Mouse (Mus musculus) bone marrow, adult 2 months (tissue): ENCODE results near the gene Zbtb7a. TPM values are rescaled to one million over a fixed set of nuclear protein-coding genes. Genes with fewer than 3 reads are reported as not detected.

ENCODE experiments used
- H3K27ac ChIP-seq: fragments of 200-500 bp; 2 replicates; pipeline ENCODE4 v1.5.1; 2012; ENCODE audit warnings: low read depth, mild to moderate bottlenecking, control low read depth, inconsistent platforms, low read length; ENCODE audit not compliant: control insufficient read depth, poor library complexity, insufficient read depth
- H3K4me1 ChIP-seq: fragments of 200-500 bp; 2 replicates; pipeline ENCODE4 v1.6.1; 2011; ENCODE audit warnings: low read length; ENCODE audit not compliant: control insufficient read depth, insufficient read depth
- H3K4me3 ChIP-seq: fragments of 200-500 bp; replicated peaks from 2 replicates; pipeline ENCODE3; 2011; ENCODE audit warnings: mild to moderate bottlenecking, low read depth, low read length, control low read depth; ENCODE audit not compliant: control insufficient read depth
- CTCF ChIP-seq: fragments of 200-500 bp; IDR thresholded peaks from 2 replicates; pipeline ENCODE4 v1.5.1; 2011; ENCODE audit warnings: low read length, control low read depth; ENCODE audit not compliant: control insufficient read depth, insufficient read depth
- POLR2A ChIP-seq: fragments of 200-500 bp; IDR thresholded peaks from 2 replicates; pipeline ENCODE4 v1.6.1; 2011; ENCODE audit warnings: low read depth, mild to moderate bottlenecking, control low read depth, low read length, borderline replicate concordance; ENCODE audit not compliant: control insufficient read depth
- WGBS: fragments of 180-500 bp; shearing (Covaris S2); methylation state at CpG from one replicate; pipeline ENCODE4 v1.1.7; 2018; 5-methylcytosine and 5-hydroxymethylcytosine counted together
- polyA plus RNA-seq: library from polyadenylated mRNA; stranded (reverse); fragments of >200 nt; gene quantifications from 2 replicates; pipeline ENCODE4 v1.2.4, GENCODE M21; 2011; ENCODE audit warnings: low replicate concordance; ENCODE audit not compliant: missing spikeins, insufficient read depth, insufficient read length

Gene Zbtb7a
- polyA plus RNA-seq, 1 experiment: 28.2 TPM

DNA sequence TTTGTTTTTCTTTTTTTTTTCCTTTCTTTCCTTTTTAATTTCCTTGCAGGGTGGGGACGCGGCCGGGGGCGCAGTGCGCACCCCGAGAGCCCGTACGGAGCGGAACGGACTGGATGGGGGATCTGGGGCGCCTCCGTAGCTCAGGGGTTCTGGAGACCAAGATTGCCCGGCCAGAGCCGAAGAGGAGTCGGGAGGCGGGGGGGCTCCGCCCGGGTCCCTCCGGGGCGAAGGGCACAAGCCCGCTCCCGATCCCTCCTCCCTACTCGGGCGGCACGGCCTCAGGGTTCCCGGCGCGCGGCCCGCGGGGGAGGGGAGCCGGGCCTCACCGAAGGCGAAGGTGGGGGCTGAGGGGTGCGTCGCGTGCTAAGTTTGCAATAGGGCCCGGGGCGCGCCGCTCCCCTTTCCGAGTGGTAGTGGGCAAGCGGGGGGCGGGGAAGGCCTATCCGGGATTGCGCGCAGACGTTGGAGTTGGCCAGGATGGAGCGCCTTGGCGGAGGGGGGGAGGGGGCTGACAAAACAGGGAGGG is 1.7 kb downstream of the Zbtb7a start:
- H3K27ac ChIP-seq: peak overlapping the region; percentile 99
- H3K4me1 ChIP-seq: peaks cover 12% of the 10 kb centered on the region
- H3K4me3 ChIP-seq: peak overlapping the region; percentile 83
- TF ChIP-seq POLR2A: no peak
- TF ChIP-seq CTCF: no peak
- WGBS: 1% methylated on average over 49 of the region's 50 CpGs

DNA sequence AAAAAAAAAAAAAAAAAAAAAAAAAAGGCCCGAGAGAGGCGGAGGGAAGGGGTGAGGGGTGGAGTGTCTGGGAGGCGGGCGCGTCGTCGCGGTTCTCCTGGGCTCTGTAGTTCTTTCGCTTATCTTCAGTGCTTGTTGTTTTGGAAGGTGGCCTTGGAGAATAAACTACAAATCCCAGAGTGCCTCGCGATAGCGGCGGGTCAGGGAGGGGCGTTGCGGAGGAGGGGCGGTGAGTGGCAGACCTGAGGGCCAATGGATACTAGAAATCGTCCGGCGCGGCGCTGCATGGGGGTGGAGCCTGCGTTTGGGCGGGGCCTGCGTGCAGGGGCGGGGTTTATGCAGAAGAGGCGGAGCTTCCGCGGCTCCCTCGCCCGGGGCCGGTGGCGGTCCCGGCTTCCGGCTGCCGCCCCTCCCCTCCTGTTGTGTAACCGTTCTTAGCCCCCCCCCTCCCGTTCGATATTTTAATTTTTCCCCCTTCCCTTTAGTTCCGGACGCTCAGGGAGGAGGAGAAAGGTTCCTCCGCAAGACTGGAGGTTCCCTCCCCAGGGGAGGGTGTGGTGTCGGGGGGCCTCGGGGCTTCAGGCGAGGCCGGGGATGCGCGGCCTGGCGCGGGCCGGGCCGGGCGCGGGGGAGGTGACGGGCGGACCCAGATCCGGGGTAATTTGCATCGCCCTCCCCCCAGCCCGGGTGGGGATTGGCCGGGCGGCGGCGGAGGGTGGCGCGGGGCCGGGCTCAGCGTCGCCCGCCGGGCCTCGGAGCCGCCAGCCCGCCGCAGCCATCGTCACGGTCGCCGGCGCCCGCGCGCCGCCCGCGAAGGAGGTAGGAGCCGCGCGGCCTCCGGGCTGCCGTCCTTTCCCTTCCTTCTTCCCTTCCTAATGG is 2.5 kb downstream of the Zbtb7a start:
- under 1% methylated on average over 81 of the region's 89 CpGs for WGBS

DNA sequence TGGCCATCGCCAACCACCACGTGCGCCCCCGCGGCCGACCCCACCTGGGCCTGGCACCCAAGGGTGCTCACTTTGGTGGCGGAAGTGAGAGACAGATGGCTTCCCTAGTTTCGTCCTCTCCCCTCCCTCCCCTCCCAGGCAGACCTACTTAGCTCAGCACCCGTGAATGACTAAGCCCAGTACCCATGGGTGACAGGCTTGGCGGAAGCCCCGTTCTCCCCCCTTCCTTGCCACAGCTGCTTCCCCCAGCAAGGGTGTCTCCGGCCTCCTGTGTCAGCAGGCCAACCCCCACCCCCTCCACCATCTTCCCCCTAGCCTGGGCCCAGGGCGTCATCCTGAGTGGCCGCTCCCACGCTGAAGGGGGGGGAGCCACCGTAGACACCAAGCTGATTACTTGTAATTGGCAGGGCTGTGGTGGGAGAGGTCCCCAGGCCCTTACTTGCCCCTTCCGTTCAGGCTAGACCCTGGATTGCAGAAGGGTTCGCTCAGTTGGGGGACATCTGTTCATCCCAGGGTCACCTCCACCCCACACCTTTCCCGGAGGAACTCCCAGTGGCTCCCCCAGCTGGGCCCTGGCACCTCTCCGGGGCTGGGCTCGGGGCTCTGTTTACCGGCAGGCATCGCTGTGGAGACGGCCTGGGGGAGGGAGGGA is 3.2 kb downstream of the Zbtb7a start:
- under 1% methylated on average over 24 of the region's 24 CpGs for WGBS
- H3K4me3 ChIP-seq: peak overlapping the region; percentile 67
- peak overlapping the region; percentile 94 for H3K27ac ChIP-seq
- peaks cover 14% of the 10 kb centered on the region for H3K4me1 ChIP-seq
- TF ChIP-seq CTCF: no peak
- TF ChIP-seq POLR2A: no peak

More for the DNA sequence above, 2.5 kb downstream of the Zbtb7a start:
- TF ChIP-seq CTCF (no peak), POLR2A (no peak)
- Histone ChIP-seq H3K27ac (peak overlapping the region; percentile 94), H3K4me1 (peaks cover 14% of the 10 kb centered on the region), H3K4me3 (peak overlapping the region; percentile 83)

DNA sequence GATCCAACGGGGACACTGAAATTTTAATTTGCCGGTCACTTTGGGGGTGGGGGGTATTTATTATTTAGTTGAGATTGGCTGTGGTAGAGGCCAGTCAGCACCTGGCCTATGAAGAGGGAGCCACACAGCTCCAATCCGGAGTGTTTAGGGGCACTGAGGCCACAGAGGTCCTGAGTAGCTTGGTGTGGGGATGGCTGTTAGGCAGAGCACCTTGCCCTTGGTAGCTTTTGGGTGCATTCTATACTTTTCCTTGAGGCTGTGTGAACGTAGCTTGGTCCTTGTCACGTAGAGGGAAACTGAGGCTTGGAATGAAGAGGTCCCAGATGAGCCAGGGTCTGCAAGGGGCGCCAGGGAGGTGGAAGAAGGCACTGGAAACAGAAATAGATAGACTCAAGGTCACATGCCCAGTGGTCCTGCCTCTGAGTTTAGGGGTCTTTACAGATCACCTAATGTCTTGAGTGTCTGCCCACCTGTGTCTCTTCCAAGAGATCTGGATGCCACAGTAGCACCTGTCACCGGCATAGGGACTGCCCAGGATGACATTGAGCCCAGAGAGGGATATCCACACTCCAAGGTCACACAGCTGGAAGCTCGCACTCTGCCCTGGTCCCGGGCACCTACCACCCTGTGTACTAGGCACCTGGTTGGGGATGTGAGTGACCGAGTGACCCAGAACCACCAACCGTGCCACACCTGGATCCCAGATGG is 4.0 kb downstream of the Zbtb7a start:
- 47% methylated on average over 11 of the region's 11 CpGs for WGBS
- H3K4me3 ChIP-seq: peak overlapping the region; percentile 67
- H3K27ac ChIP-seq: peak overlapping the region; percentile 29; the same call in 1 of the 2 replicates
- H3K4me1 ChIP-seq: peaks cover 14% of the 10 kb centered on the region
- TF ChIP-seq CTCF (no peak), POLR2A (no peak)

DNA sequence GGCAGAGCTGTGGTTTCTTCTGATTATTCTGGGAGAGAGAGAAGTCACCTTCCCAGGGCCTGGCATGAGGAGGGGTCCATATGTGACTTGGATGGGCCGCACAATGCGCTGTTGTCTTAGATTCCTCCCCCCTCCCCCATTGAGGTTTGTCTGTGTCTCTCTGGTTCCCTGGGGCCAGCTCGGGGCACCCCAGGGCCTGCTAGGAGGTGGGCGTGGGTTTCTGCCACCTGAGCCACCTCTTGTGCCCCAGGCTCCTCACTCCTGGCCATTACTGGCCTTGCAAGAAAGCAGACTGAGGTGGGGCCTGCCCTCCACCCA is 4.5 kb downstream of the Zbtb7a start:
- 59% methylated on average over 4 of the region's 4 CpGs for WGBS
- Histone ChIP-seq H3K4me3 (peak overlapping the region; percentile 5), H3K4me1 (peaks cover 14% of the 10 kb centered on the region), H3K27ac (peak overlapping the region; percentile 29; the same call in 1 of the 2 replicates)
- TF ChIP-seq POLR2A: no peak
- TF ChIP-seq CTCF: no peak

DNA sequence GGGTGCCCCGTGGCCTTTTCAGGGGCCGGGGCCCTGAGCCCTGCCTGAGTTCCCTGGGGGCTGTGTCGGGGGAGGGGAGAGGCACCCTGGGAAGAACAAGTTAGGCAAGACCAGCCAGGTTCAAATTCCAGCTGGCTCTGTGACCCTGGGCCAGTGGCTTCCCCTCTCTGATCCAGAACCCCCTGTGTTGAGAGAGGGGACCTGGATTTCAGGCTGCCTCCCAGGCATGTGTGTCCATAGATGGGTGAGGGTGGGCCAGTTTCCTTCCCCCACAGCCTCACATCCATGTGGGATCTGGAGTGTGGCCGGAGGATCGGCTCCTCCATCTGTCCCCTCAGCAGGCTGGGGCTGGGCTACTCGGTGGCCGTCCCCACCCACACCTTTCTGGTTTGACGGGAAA is 5.0 kb downstream of the Zbtb7a start:
- peak overlapping the region; percentile 19 for H3K4me3 ChIP-seq

DNA sequence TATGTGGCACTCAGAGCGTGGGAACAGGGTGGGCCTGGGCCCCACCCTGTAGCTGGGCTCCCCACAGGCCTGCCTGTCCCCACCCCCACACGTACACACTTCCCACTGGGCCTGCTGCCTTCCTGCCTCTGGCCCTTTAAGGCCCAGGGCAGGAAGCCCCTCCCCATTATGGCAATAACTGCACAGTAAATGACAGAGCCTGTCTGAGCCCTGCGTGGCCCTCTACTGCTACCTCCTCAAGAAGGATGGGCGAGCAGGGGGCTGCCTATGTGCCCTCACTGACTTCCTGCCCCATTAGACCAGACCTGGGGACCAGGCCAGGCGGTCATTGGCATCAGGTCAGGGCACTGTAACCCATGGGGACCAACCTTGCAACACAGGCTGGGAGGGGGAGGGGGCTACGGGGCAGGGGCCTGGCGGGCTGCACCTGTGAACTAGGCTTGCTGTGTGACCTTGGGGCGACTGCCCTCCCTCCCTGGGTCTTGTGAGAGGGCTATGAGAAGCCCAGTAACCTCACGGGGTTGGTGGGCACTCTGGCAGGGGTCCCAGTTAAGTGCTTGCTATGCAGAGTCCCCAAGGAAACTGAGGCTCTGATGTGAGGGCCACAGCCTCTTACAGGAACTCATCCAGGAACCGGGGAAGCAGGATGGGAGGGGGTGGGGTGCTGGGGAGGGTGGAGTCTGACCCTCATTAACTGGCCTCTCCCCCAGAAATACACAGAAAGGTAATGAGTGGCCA is 5.9 kb downstream of the Zbtb7a start:
- peak overlapping the region; percentile 38 for H3K4me3 ChIP-seq
- H3K4me1 ChIP-seq: peaks cover 14% of the 10 kb centered on the region
- no peak for TF ChIP-seq CTCF
- TF ChIP-seq POLR2A: no peak
- 28% methylated on average over 10 of the region's 10 CpGs for WGBS
- peak overlapping the region; percentile 44; the same call in 1 of the 2 replicates for H3K27ac ChIP-seq

More for the DNA sequence above, 5.0 kb downstream of the Zbtb7a start:
- TF ChIP-seq CTCF: no peak
- no peak for TF ChIP-seq POLR2A
- WGBS: 32% methylated on average over 8 of the region's 8 CpGs
- peaks cover 14% of the 10 kb centered on the region for H3K4me1 ChIP-seq
- peak overlapping the region; percentile 44; the same call in 1 of the 2 replicates for H3K27ac ChIP-seq
